Mouse (Mus musculus) C2C12 (cell line): ENCODE data around the gene Lurap1l.

Experiments used
- CEBPB ChIP-seq: IDR thresholded peaks from one replicate; pipeline ENCODE4 v1.6.1; 2011; ENCODE audit warnings: low read depth, mild to moderate bottlenecking, control low read depth, moderate library complexity
- CTCF ChIP-seq: IDR thresholded peaks from one replicate; pipeline ENCODE4 v1.5.1; 2011; ENCODE audit not compliant: control insufficient read depth, insufficient read depth, insufficient read length
- FOSL1 ChIP-seq: IDR thresholded peaks from one replicate; pipeline ENCODE4 v1.8.0; 2011; ENCODE audit warnings: mild to moderate bottlenecking, low read length; ENCODE audit not compliant: poor library complexity, insufficient read depth, severe bottlenecking
- MAX ChIP-seq: IDR thresholded peaks from one replicate; pipeline ENCODE4 v1.6.1; 2011; ENCODE audit warnings: mild to moderate bottlenecking, control low read depth
- MYOD1 ChIP-seq: IDR thresholded peaks from one replicate; pipeline ENCODE4 v1.6.1; 2011; ENCODE audit warnings: low read depth; ENCODE audit not compliant: control insufficient read depth, insufficient read length
- MYOG ChIP-seq: IDR thresholded peaks from one replicate; pipeline ENCODE4 v1.6.1; 2011; ENCODE audit not compliant: control insufficient read depth, insufficient read length; ENCODE audit errors: extremely low read depth
- USF1 ChIP-seq: IDR thresholded peaks from one replicate; pipeline ENCODE4 v1.6.1; 2011; ENCODE audit warnings: low read depth, mild to moderate bottlenecking, control low read depth, moderate library complexity

DNA sequence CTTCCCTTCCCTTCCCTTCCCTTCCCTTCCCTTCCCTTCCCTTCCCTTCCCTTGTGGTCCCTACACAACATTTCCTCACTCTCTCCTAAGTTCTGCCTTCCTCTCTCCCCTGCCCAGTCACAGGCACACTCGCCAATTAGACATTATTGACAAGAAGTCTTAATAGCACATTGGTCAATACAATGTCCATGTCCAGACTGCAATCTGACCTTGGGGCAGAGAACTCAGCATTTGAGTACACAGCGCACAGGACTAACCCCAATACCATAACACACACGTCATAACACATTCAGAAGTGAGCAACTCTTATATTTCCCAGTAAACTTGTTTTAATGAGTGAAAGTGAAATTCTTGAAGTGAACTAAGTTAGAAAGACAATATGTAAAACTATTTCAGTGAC lies 24.3 kb downstream of the Lurap1l start:
- TF ChIP-seq CTCF (no peak), USF1 (no peak), FOSL1 (no peak), MAX (no peak), MYOD1 (no peak), MYOG (no peak), CEBPB (no peak)
